Mouse (Mus musculus) CH12.LX (cell line): ENCODE measurements around the gene Olfr784. TPM values are rescaled to one million over a fixed set of nuclear protein-coding genes. Genes with fewer than 3 reads are reported as not detected.
"Not testable (repeated sequence)": the region's sequence is repeated elsewhere in the genome, so short reads cannot be mapped to it uniquely, and the experiment has no call there.

Source experiments
- DNase-seq: peaks from one replicate; pipeline ENCODE4 v3.0.0-alpha.2; 2013; ENCODE audit errors: extremely low read depth
- H3K27ac ChIP-seq: 2 replicates; pipeline ENCODE4 v1.5.1; 2012; ENCODE audit warnings: low read depth, mild to moderate bottlenecking, control low read depth, moderate library complexity; ENCODE audit not compliant: insufficient read depth
- H3K27me3 ChIP-seq: replicated peaks from 2 replicates; pipeline ENCODE3; 2012; ENCODE audit warnings: inconsistent platforms
- H3K36me3 ChIP-seq, 2 experiments: replicated peaks in 1 of 2; 2 replicates each; pipeline versions ENCODE3 to v1.6.1; 2012; ENCODE audit warnings: inconsistent platforms in 1 of 2, low read length in 1 of 2, mild to moderate bottlenecking in 1 of 2, mixed read lengths in 1 of 2, moderate library complexity in 1 of 2; ENCODE audit not compliant: control insufficient read depth in 1 of 2, insufficient read depth in 1 of 2
- H3K4me1 ChIP-seq, 2 experiments: 2 replicates each; pipeline ENCODE4 v1.6.1; 2012; ENCODE audit warnings: inconsistent platforms in 1 of 2, moderate library complexity in 1 of 2; ENCODE audit not compliant: insufficient read depth in 2 of 2, control insufficient read depth in 1 of 2
- H3K4me2 ChIP-seq: 2 replicates; pipeline ENCODE4 v1.6.1; 2012; ENCODE audit warnings: low read depth, mild to moderate bottlenecking, control low read depth; ENCODE audit not compliant: poor library complexity, insufficient read depth, severe bottlenecking
- H3K4me3 ChIP-seq, 3 experiments: fragments of 150-350 bp in 1 of 3; sonication (generic) in 1 of 3; replicated peaks in 1 of 3; 2 replicates each; pipeline versions ENCODE3 to v1.5.1; 2011 to 2012; ENCODE audit warnings: low read depth in 2 of 3, low read length in 2 of 3, mild to moderate bottlenecking in 2 of 3, moderate library complexity in 2 of 3, control low read depth in 1 of 3, improper control_type of control experiment in 1 of 3, inconsistent platforms in 1 of 3, mixed read lengths in 1 of 3; ENCODE audit not compliant: poor library complexity in 1 of 3
- H3K79me2 ChIP-seq: replicated peaks from 2 replicates; pipeline ENCODE4 v1.6.1; 2012; ENCODE audit warnings: mild to moderate bottlenecking, moderate library complexity; ENCODE audit not compliant: control insufficient read depth, poor library complexity, insufficient read depth, severe bottlenecking; ENCODE audit errors: extremely low read depth
- H3K9ac ChIP-seq: 2 replicates; pipeline ENCODE4 v1.6.1; 2012; ENCODE audit warnings: low read depth, mild to moderate bottlenecking, control low read depth, moderate library complexity; ENCODE audit not compliant: insufficient read depth
- H3K9me3 ChIP-seq: replicated peaks from 2 replicates; pipeline ENCODE3; 2012; ENCODE audit warnings: low read length, inconsistent platforms, mixed read lengths
- CHD1 ChIP-seq: IDR thresholded peaks from 2 replicates; pipeline ENCODE4 v1.6.1; 2012; ENCODE audit warnings: low read depth, low read length, improper control_type of control experiment, inconsistent platforms
- CHD2 ChIP-seq: IDR thresholded peaks from 2 replicates; pipeline ENCODE4 v1.6.1; 2011; ENCODE audit warnings: low read length, improper control_type of control experiment
- CTCF ChIP-seq, 2 experiments: IDR thresholded peaks in 1 of 2; conservative IDR thresholded peaks in 1 of 2; 2 replicates each; pipeline ENCODE4 v1.5.1; 2011 to 2012; ENCODE audit warnings: low read depth in 2 of 2, low read length in 2 of 2, improper control_type of control experiment in 1 of 2, inconsistent platforms in 1 of 2, mild to moderate bottlenecking in 1 of 2, moderate library complexity in 1 of 2
- EP300 ChIP-seq: IDR thresholded peaks from 2 replicates; pipeline ENCODE4 v1.6.1; 2011; ENCODE audit warnings: low read length, improper control_type of control experiment
- ETS1 ChIP-seq: conservative IDR thresholded peaks from 2 replicates; pipeline ENCODE4 v1.6.1; 2012; ENCODE audit warnings: low read depth, mild to moderate bottlenecking, inconsistent platforms, low read length, improper control_type of control experiment, moderate library complexity
- GABPA ChIP-seq: IDR thresholded peaks from 2 replicates; pipeline ENCODE4 v1.6.1; 2012; ENCODE audit warnings: low read depth, low read length, improper control_type of control experiment, inconsistent platforms; ENCODE audit not compliant: insufficient replicate concordance
- KAT2A ChIP-seq: IDR thresholded peaks from 2 replicates; pipeline ENCODE4 v1.6.1; 2012; ENCODE audit warnings: low read length, improper control_type of control experiment, inconsistent platforms; ENCODE audit not compliant: insufficient replicate concordance
- MAFK ChIP-seq: IDR thresholded peaks from 2 replicates; pipeline ENCODE4 v1.6.1; 2011; ENCODE audit warnings: low read length, improper control_type of control experiment; ENCODE audit not compliant: insufficient replicate concordance
- MAX ChIP-seq: IDR thresholded peaks from 2 replicates; pipeline ENCODE4 v1.6.1; 2011; ENCODE audit warnings: low read length, improper control_type of control experiment
- MEF2A ChIP-seq: IDR thresholded peaks from 2 replicates; pipeline ENCODE4 v1.6.1; 2014; ENCODE audit warnings: low read depth, mild to moderate bottlenecking, inconsistent platforms, low read length, improper control_type of control experiment, borderline replicate concordance
- MXI1 ChIP-seq: IDR thresholded peaks from 2 replicates; pipeline ENCODE4 v1.6.1; 2011; ENCODE audit warnings: mild to moderate bottlenecking, low read depth, low read length, improper control_type of control experiment
- MYC ChIP-seq: IDR thresholded peaks from 2 replicates; pipeline ENCODE4 v1.6.1; 2011; ENCODE audit warnings: low read depth, mild to moderate bottlenecking, improper control_type of control experiment, low read length
- NELFE ChIP-seq: IDR thresholded peaks from 2 replicates; pipeline ENCODE4 v1.6.1; 2011; ENCODE audit warnings: low read depth, low read length, improper control_type of control experiment
- NRF1 ChIP-seq: IDR thresholded peaks from 2 replicates; pipeline ENCODE4 v1.6.1; 2014; ENCODE audit warnings: low read depth, mild to moderate bottlenecking, inconsistent platforms, low read length, improper control_type of control experiment, moderate library complexity
- POLR2AphosphoS2 ChIP-seq: IDR thresholded peaks from 2 replicates; pipeline ENCODE4 v1.6.1; 2011; ENCODE audit warnings: low read depth, low read length, improper control_type of control experiment
- USF1 ChIP-seq: IDR thresholded peaks from 2 replicates; pipeline ENCODE4 v1.6.1; 2014; ENCODE audit warnings: low read depth, mild to moderate bottlenecking, inconsistent platforms, low read length, improper control_type of control experiment
- USF2 ChIP-seq: conservative IDR thresholded peaks from 2 replicates; pipeline ENCODE4 v1.6.1; 2011; ENCODE audit warnings: low read depth, low read length, improper control_type of control experiment
- ZC3H11A ChIP-seq: IDR thresholded peaks from 2 replicates; pipeline ENCODE4 v1.6.1; 2012; ENCODE audit warnings: low read depth, mild to moderate bottlenecking, inconsistent platforms, low read length, improper control_type of control experiment
- ZNF384 ChIP-seq: IDR thresholded peaks from 2 replicates; pipeline ENCODE4 v1.6.1; 2012; ENCODE audit warnings: low read depth, low read length, improper control_type of control experiment, inconsistent platforms
- dilution Hi-C: fragments of 300-500 bp; cut with MboI; formaldehyde crosslinking; loops from 2 replicates; pipeline ENCODE4 v1.14.3; 2020; ENCODE audit warnings: low sequenced_read_pairs; ENCODE audit not compliant: extremely low pct_unique_long_range_greater_than_20kb, extremely low pct_ligation_motif_present
- in situ Hi-C: fragments of 300-500 bp; cut with MboI; formaldehyde crosslinking; loops from 3 replicates; pipeline ENCODE4 v1.14.3; 2019; ENCODE audit warnings: low sequenced_read_pairs, low pct_ligation_motif_present, low pct_unique_long_range_greater_than_20kb, mixed read lengths
- polyA plus RNA-seq: library from polyadenylated mRNA; unstranded; fragments of >175 nt; gene quantifications from 2 replicates; pipeline ENCODE4 v1.2.1, GENCODE M21; 2012; ENCODE audit warnings: low read depth; ENCODE audit not compliant: insufficient read length
- total RNA-seq, 2 experiments: library from RNA; depleted of rRNA; stranded (reverse); fragments of 300-350 nt in 1 of 2; fragments of >200 nt in 1 of 2; gene quantifications; 2 replicates each; pipeline ENCODE4 v1.2.3; 2012 to 2014

The Olfr784 gene
- total RNA-seq (2012; rRNA removed) = 0.04 and 0.08 TPM in 2 replicates
- not detected in 2 replicates for total RNA-seq (2014; rRNA removed)
- 0.10 TPM in 1 of 2 replicates, not detected in the other for polyA plus RNA-seq

DNA sequence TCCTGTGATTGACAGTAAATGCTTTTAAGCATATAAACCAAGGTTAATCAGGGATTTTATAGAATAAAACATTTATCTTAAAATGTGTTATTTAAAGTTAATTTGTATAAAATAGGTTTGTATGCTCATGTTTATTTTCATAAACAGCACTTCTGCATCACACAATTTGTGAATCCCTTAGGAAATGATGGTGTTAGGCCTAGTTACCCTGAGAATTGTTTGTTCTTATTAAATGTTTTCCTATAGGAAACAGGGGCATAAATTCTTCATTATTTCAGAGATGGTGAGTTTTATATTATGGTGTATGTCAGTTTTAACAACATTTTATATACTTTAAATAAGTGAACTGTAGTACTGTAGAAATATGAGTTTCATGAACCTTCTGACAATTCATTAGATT lies at the start of gene Olfr784:
Gene Olfr784 (plus strand): TSS at position 301 of the 400 bp plus-strand sequence.
- H3K4me2 ChIP-seq = no peak within 1 kb of the TSS
- H3K27me3 ChIP-seq = no peaks in the 10 kb centered on the region
- 0 out of 4 replicates have a peak, but pooled peaks cover 0 to 3% of the 10 kb centered on the region in 2 experiments for H3K4me1 ChIP-seq
- no peak within 1 kb of the TSS for H3K27ac ChIP-seq
- no peaks in the 10 kb centered on the region for H3K79me2 ChIP-seq
- TF ChIP-seq NRF1 = no peak
- no peak for TF ChIP-seq MAFK
- TF ChIP-seq POLR2AphosphoS2 = no peak
- TF ChIP-seq MAX = no peak
- no peak for TF ChIP-seq ETS1
- no peak for TF ChIP-seq CHD1
- TF ChIP-seq EP300 = no peak
- TF ChIP-seq USF2 = no peak
- TF ChIP-seq USF1 = no peak
- no peak for TF ChIP-seq ZNF384
- no peak for TF ChIP-seq MXI1
- no peak for TF ChIP-seq NELFE
- no peak for TF ChIP-seq CHD2
- TF ChIP-seq CTCF (conservative IDR thresholded peaks at IDR 0.05 in 1 of 2, IDR thresholded peaks at IDR 0.05 in 1 of 2; ENCODE audit: low read depth in 2 of 2, low read length in 2 of 2) = no peak
- TF ChIP-seq, all 38 proteins: peak for 0
- Histone ChIP-seq H3K9ac (no peak within 1 kb of the TSS), H3K9me3 (no peaks in the 10 kb centered on the region), H3K4me3 (no peak within 1 kb of the TSS), H3K36me3 (no peaks in the 10 kb centered on the region)
- no peak for DNase-seq
- in situ Hi-C loops = no loop called here
- dilution Hi-C loops = no loop called here

DNA sequence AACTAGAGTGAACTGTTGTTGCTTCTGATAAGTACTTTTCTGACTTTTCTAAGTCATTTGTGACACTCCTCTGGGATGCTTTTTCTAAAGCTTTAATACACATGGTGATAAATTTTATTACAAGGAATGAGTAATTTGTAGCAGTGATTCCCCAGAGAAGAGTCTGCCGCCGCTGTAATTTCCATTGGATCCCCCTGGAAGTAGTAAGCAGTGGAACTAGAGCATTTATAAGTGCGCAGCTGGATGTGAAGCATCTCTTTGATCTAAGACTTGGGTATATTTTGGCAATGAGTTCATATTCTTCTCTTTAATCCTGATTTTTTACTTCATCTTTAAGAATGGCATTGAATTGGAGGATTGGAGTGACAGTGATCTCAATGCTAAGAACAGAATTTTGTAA lies 35.3 kb upstream of the Olfr784 start, which contains the start of gene Olfr782:
Gene Olfr782 (plus strand): TSS at position 301 of the 400 bp plus-strand sequence.
- TF ChIP-seq ZC3H11A (no peak), POLR2AphosphoS2 (no peak), KAT2A (no peak), MYC (no peak), GABPA (no peak), MEF2A (no peak)
- TF ChIP-seq, all 38 proteins: peak for 0
- Histone ChIP-seq H3K27me3 (no peaks in the 10 kb centered on the region), H3K79me2 (no peaks in the 10 kb centered on the region), H3K4me1 (no peaks in the 10 kb centered on the region), H3K4me3 (no peak within 1 kb of the TSS), H3K9me3 (no peaks in the 10 kb centered on the region), H3K27ac (no peak within 1 kb of the TSS), H3K4me2 (no peak within 1 kb of the TSS), H3K9ac (no peak within 1 kb of the TSS), H3K36me3 (no peaks in the 10 kb centered on the region)
- dilution Hi-C loops = no loop called here
- in situ Hi-C loops = no loop called here
- no peak for DNase-seq

DNA sequence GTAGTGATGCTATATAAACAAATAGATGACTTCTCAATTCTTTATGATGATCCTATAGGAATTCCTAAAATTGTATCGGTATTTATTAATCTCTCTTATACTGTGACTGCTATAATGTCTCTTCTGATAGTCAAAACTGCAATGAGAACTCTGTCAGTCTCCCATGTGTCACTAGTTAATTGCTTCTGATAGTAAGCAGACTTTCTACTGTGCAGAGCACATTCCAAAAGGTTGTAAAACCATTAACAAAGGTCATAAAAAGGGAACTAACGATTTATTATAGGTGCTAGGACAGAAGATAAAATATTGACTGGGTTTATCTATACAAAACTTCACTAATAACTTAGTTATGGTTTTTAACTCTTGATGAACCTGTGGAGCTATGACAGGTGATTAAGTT lies 31.4 kb upstream of the Olfr784 start:
- DNase-seq, H3K36me3 ChIP-seq, H3K4me2 ChIP-seq, dilution Hi-C loops, H3K9me3 ChIP-seq, H3K79me2 ChIP-seq, H3K27ac ChIP-seq, H3K27me3 ChIP-seq, in situ Hi-C loops, H3K4me3 ChIP-seq, H3K9ac ChIP-seq: not testable (repeated sequence)
- peaks cover 0 to 13% of the 10 kb centered on the region in 2 experiments; a peak in 2 of 4 replicates for H3K4me1 ChIP-seq

- dilution Hi-C loops, in situ Hi-C loops, H3K9ac ChIP-seq: not testable (repeated sequence)
Observed at GRCm38 (mm10) chr10:129356496-129356895, 27.4 kb upstream of the Olfr784 start.

More at GRCm38 (mm10) chr10:129356496-129356895, 27.4 kb upstream of the Olfr784 start:
- DNase-seq, H3K9me3 ChIP-seq, H3K4me3 ChIP-seq, H3K79me2 ChIP-seq, H3K36me3 ChIP-seq, H3K27me3 ChIP-seq, H3K4me2 ChIP-seq, H3K27ac ChIP-seq: not testable (repeated sequence)
- H3K4me1 ChIP-seq = peaks cover 0 to 13% of the 10 kb centered on the region in 2 experiments; a peak in 2 of 4 replicates
